Mouse (Mus musculus): ENCODE measurements at regions not wholly inside any gene's neighbourhood (a gene's known extent, or its start where the extent isn't known, plus 50 kb on each side); places are given as distances from the start of the nearest gene placed in this dataset.

DNA sequence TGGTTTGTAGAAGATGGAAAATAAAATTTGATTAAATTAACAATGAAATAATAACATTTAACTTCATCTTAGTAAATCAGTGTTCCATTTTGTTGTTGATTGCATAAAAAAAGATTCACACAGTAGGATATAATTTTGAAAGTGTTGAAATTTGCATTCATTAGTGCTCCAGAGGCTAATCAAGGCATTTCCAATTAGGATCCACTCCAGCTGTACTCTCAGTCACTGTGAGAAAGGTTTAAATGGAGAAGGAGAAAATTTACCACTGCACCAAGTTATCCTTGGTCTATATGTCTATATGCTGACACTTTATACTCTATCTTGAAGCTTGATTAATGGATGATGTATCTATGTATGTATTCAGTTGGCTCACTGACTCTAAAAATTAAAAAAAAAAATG, 695.3 kb upstream of the Negr1 start:
- TF ChIP-seq CTCF (conservative IDR thresholded peaks at IDR 0.05; ENCODE audit: insufficient read depth, insufficient read length, low read depth, low read length) (no peak), POLR2A (IDR thresholded peaks at IDR 0.05; ENCODE audit: low read depth, low read length) (no peak)
